Mouse (Mus musculus) liver, embryonic 13.5 days (tissue): ENCODE measurements at regions not wholly inside any gene's neighbourhood (a gene's known extent, or its start where the extent isn't known, plus 50 kb on each side); places are given as distances from the start of the nearest gene placed in this dataset.
"Not testable (repeated sequence)": the region's sequence is repeated elsewhere in the genome, so short reads cannot be mapped to it uniquely, and the experiment has no call there.

ENCODE experiments used
- ATAC-seq: fragments of 200-750 bp; cut with Nextera tagmentation; 2 replicates; pipeline ENCODE4 v1.8.0; 2017; ENCODE audit warnings: low read depth, mild to moderate bottlenecking, moderate number of reproducible peaks, moderate library complexity
- DNase-seq: peaks from one replicate; pipeline ENCODE4 v3.0.0; 2022
- H3K27ac ChIP-seq: fragments of 300-500 bp; sonication (generic); 2 replicates; pipeline ENCODE4 v1.5.1; 2015; ENCODE audit warnings: moderate library complexity, mild to moderate bottlenecking, inconsistent platforms
- H3K27me3 ChIP-seq: fragments of 300-500 bp; sonication (generic); 2 replicates; pipeline ENCODE4 v1.6.1; 2015; ENCODE audit warnings: mild to moderate bottlenecking, inconsistent platforms
- H3K36me3 ChIP-seq: fragments of 300-500 bp; sonication (generic); 2 replicates; pipeline ENCODE4 v1.6.1; 2015; ENCODE audit warnings: mild to moderate bottlenecking, inconsistent platforms
- H3K4me1 ChIP-seq: fragments of 300-500 bp; sonication (generic); replicated peaks from 2 replicates; pipeline ENCODE4 v1.6.1; 2015; ENCODE audit warnings: inconsistent platforms
- H3K4me2 ChIP-seq: fragments of 300-500 bp; sonication (generic); 2 replicates; pipeline ENCODE4 v1.6.1; 2015; ENCODE audit warnings: inconsistent platforms, mild to moderate bottlenecking, moderate library complexity
- H3K4me3 ChIP-seq: fragments of 300-500 bp; sonication (generic); replicated peaks from 2 replicates; pipeline ENCODE4 v1.5.1; 2015; ENCODE audit warnings: mild to moderate bottlenecking, inconsistent platforms
- H3K9ac ChIP-seq: fragments of 300-500 bp; sonication (generic); 2 replicates; pipeline ENCODE4 v1.6.1; 2015; ENCODE audit warnings: mild to moderate bottlenecking, inconsistent platforms
- H3K9me3 ChIP-seq: fragments of 300-500 bp; sonication (generic); replicated peaks from 2 replicates; pipeline ENCODE4 v1.6.1; 2016; ENCODE audit warnings: inconsistent platforms
- WGBS: fragments of 180-500 bp; shearing (Covaris S2); methylation state at CpG from one replicate; pipeline ENCODE4 v1.1.7; 2015; ENCODE audit not compliant: insufficient replicate concordance; 5-methylcytosine and 5-hydroxymethylcytosine counted together

DNA sequence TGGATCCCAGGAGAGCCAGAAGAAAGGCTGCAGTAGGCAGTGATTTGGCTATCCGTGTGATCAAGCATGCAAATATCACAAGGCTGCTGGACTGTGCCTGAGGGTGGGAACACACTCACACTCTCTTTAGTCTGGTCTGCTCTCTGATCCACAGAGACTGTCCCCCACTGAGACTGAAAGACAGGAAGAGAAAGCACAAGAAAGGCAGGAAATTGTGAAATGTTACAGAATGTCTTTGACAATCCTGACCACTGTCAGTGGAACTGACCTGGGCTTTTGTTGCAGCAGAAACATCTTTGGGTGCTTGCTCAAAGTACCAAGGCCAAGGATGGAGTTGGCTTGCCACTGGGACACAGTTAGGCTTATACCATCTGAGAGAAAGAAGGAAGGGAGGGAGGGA, 52.3 kb upstream of the Gpd2 start:
- ATAC-seq, result no peak
- no peak overlapping the region for H3K27ac ChIP-seq
- H3K4me2 ChIP-seq, result no peak overlapping the region
- H3K36me3 ChIP-seq, result no peaks in the 10 kb centered on the region
- no peaks in the 10 kb centered on the region for H3K27me3 ChIP-seq
- H3K9ac ChIP-seq, result no peak overlapping the region
- WGBS, result 28% methylated on average over 1 of the region's 1 CpGs
- DNase-seq, result no peak
- no peak overlapping the region for H3K4me3 ChIP-seq
- H3K4me1 ChIP-seq, result peaks cover 16% of the 10 kb centered on the region
- H3K9me3 ChIP-seq, result no peaks in the 10 kb centered on the region

DNA sequence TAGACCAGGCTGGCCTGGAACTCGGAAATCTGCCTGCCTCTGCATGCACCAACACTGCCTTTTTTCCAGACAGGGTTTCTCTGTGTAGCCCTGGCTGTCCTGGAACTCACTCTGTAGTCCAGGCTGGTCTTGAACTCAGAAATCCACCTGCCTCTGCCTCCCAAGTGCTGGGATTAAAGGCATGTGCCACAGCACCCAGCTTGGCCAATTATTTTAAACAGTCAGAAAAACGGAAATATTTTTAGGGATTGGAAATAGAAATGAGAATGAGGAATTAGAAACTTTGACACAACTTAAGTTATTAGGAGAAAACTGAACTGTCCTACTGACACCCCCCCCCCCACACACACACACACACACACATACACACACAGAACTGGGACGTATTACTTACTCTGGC, 54.3 kb upstream of the Gpd2 start:
- H3K4me2 ChIP-seq, result peak overlapping the region; percentile 30; the same call in 1 of the 2 replicates
- ATAC-seq, DNase-seq, H3K27me3 ChIP-seq, H3K27ac ChIP-seq, H3K9ac ChIP-seq, H3K4me3 ChIP-seq, H3K36me3 ChIP-seq, H3K9me3 ChIP-seq: not testable (repeated sequence)
- H3K4me1 ChIP-seq, result peaks cover 12% of the 10 kb centered on the region
- 51% methylated on average over 3 of the region's 3 CpGs for WGBS

DNA sequence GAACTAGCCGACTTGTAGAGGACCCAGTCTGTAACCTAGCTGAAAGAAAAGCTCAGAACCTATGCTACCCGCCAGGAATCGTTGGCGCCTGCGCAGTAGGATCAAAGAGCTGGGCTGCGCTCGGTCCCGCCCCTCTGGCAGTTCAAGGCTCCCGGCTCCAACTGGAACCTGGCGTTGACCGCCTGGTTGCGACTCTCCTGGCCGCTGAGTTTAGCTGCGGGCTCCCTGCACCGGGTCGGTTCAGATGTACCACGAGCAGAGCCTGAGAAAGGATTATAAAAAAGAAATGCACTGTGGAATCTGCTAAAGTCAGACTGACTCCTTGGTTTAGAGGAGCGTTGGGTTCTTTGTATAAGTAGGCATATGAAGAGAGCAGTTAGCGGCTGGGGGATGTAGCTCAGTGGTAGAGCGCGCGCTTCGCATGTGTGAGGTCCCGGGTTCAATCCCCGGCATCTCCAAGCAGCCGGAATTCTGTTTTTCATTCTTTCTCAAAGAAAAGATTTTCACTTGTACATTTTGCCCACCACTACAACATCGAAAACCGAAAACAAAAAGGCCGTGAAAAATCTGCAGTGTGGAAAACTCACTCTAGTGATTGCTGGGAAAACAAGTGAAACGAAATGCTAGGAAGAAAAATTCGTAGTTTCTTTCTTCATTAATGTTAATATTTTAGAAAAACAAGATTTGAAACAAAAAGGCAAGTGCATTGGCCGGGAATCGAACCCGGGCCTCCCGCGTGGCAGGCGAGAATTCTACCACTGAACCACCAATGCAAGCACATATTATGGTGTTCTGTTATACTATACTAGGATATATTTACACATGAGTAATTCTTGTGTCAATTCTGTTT, 55.5 kb upstream of the Gpd2 start:
- H3K36me3 ChIP-seq, result no peaks in the 10 kb centered on the region
- peak overlapping the region; percentile 48 for H3K4me2 ChIP-seq
- H3K9me3 ChIP-seq, result no peaks in the 10 kb centered on the region
- ATAC-seq, result peak; percentile 94
- H3K4me1 ChIP-seq, result peaks cover 8% of the 10 kb centered on the region
- H3K27me3 ChIP-seq, result no peaks in the 10 kb centered on the region
- H3K4me3 ChIP-seq, result peak overlapping the region; percentile 67
- DNase-seq, result peak; percentile 70
- WGBS, result under 1% methylated on average over 37 of the region's 37 CpGs
- H3K9ac ChIP-seq, result peak overlapping the region; percentile 66
- peak overlapping the region; percentile 44 for H3K27ac ChIP-seq

DNA sequence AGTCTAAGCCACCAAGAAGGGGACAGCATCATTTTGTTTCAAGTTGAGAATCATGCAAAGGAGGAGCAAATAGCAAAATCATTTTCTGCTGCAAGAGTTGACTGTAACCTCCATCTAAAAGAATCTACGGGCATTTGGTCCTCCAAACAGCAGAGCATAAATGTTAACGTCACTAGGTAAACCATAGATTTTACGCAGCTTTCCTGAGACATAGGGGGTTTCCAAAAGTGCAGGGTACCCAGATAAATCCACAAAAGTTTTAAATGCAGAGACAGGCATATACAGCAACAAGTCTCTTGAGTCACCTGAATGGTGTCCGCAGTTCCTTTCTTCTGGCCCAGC, 56.1 kb upstream of the Gpd2 start:
- WGBS, result 24% methylated on average over 4 of the region's 4 CpGs
- Histone ChIP-seq H3K9me3 (no peaks in the 10 kb centered on the region), H3K4me1 (peaks cover 8% of the 10 kb centered on the region), H3K4me2 (peak overlapping the region; percentile 48), H3K27ac (0 out of 2 replicates have a peak overlapping the region, but pooled peaks have one; percentile 44), H3K36me3 (no peaks in the 10 kb centered on the region), H3K4me3 (peak overlapping the region; percentile 67), H3K27me3 (no peaks in the 10 kb centered on the region), H3K9ac (peak overlapping the region; percentile 66)
- no peak for ATAC-seq
- DNase-seq, result no peak

DNA sequence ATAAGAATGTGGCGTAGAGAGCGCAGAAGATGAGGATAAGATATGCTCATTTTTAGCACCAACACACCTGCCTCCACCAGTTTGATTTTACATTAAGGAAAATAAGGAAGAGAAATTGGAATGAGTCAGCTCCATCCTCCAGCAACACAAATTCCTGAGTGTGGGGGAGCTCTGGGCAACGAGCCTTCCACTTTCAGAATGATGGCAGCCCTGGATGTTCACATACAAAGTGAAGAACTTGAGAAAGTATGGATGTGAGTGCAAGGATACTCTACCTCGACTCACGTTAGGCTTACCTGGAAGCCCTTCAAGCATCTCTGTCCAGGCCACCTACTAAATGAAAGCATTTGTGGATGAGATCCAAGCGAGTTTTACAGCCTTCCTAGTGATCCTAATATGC, 54.3 kb upstream of the Nr4a2 start:
- WGBS, result 68% methylated on average over 6 of the region's 6 CpGs
- ATAC-seq, result no peak
- no peak overlapping the region for H3K4me3 ChIP-seq

DNA sequence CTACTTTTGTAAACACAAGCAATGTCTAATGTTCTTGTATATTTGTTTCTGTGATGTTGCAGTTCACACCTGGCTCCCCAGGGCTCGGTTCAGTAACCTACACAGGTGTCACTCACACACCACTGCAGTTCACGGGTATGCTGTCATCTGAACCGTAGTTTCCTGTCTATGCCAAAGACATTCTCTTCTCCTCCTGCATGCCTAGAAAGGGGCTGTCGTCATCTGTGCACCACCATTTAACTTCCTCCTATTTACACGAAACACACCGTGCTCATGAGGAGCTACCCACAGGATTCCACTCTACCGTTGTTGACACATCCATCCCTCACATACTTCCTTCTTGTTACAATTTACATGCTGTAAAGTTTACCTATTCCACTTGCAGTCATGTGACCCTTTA, 52.7 kb upstream of the Nr4a2 start:
- Histone ChIP-seq H3K9ac (no peak overlapping the region), H3K9me3 (no peaks in the 10 kb centered on the region), H3K4me2 (no peak overlapping the region), H3K4me1 (peaks cover 8% of the 10 kb centered on the region), H3K27ac (no peak overlapping the region), H3K36me3 (no peaks in the 10 kb centered on the region), H3K27me3 (no peaks in the 10 kb centered on the region), H3K4me3 (no peak overlapping the region)
- DNase-seq, result no peak
- 41% methylated on average over 7 of the region's 7 CpGs for WGBS
- no peak for ATAC-seq

More for the DNA sequence above, 54.3 kb upstream of the Nr4a2 start:
- no peaks in the 10 kb centered on the region for H3K27me3 ChIP-seq
- H3K27ac ChIP-seq, result no peak overlapping the region
- H3K9me3 ChIP-seq, result no peaks in the 10 kb centered on the region
- no peak overlapping the region for H3K9ac ChIP-seq
- H3K4me1 ChIP-seq, result peaks cover 8% of the 10 kb centered on the region
- no peaks in the 10 kb centered on the region for H3K36me3 ChIP-seq
- H3K4me2 ChIP-seq, result no peak overlapping the region
- no peak for DNase-seq

DNA sequence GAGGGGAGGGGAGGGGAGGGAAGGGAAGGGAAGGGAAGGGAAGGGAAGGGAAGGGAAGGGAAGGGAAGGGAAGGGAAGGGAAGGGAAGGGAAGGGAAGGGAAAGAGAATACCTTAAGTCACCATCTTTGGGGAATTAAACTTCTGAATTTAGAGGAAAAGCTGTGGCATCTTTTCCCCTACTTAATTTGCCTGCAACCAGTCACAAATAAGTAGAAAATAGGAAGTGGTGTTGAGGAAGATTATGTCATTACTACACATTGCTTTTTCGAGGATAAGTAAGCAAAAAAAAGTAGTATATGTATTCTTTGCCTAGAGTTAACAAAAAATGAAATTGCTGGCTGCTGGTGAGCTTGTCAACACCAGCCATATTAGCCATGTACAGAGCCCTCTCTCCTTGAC, 51.4 kb upstream of the Nr4a2 start:
- Histone ChIP-seq H3K9ac (no peak overlapping the region), H3K9me3 (no peaks in the 10 kb centered on the region), H3K4me1 (no peaks in the 10 kb centered on the region), H3K27ac (no peak overlapping the region), H3K4me3 (no peak overlapping the region), H3K27me3 (no peaks in the 10 kb centered on the region), H3K4me2 (no peak overlapping the region), H3K36me3 (no peaks in the 10 kb centered on the region)
- ATAC-seq, result no peak
- no peak for DNase-seq
- WGBS, result 27% methylated on average over 1 of the region's 1 CpGs
